Mouse (Mus musculus) liver, embryonic 16.5 days (tissue): ENCODE measurements around the gene Ebp. TPM values are rescaled to one million over a fixed set of nuclear protein-coding genes. Genes with fewer than 3 reads are reported as not detected.

Experiments used
- ATAC-seq: fragments of 200-750 bp; cut with Nextera tagmentation; 2 replicates; pipeline ENCODE4 v1.8.0; 2017; ENCODE audit warnings: low read depth, mild to moderate bottlenecking, moderate number of reproducible peaks, moderate library complexity
- H3K27ac ChIP-seq: fragments of 300-500 bp; sonication (generic); 2 replicates; pipeline ENCODE4 v1.5.1; 2014; ENCODE audit warnings: mild to moderate bottlenecking, low read length
- H3K27me3 ChIP-seq: fragments of 300-500 bp; sonication (generic); 2 replicates; pipeline ENCODE4 v1.6.1; 2014; ENCODE audit warnings: low read depth, low read length, mixed read lengths; ENCODE audit not compliant: control insufficient read depth, insufficient read depth
- H3K36me3 ChIP-seq: fragments of 300-500 bp; sonication (generic); 2 replicates; pipeline ENCODE4 v1.6.1; 2014; ENCODE audit warnings: mild to moderate bottlenecking; ENCODE audit not compliant: control insufficient read depth, insufficient read depth
- H3K4me1 ChIP-seq: fragments of 300-500 bp; sonication (generic); 2 replicates; pipeline ENCODE4 v1.6.1; 2014; ENCODE audit warnings: low read depth, low read length, mixed read lengths; ENCODE audit not compliant: control insufficient read depth
- H3K4me2 ChIP-seq: fragments of 300-500 bp; sonication (generic); 2 replicates; pipeline ENCODE4 v1.6.1; 2014; ENCODE audit warnings: low read depth, low read length, mixed read lengths
- H3K4me3 ChIP-seq: fragments of 300-500 bp; sonication (generic); 2 replicates; pipeline ENCODE4 v1.5.1; 2014; ENCODE audit warnings: low read depth, mild to moderate bottlenecking, low read length
- H3K9ac ChIP-seq: fragments of 300-500 bp; sonication (generic); 2 replicates; pipeline ENCODE4 v1.6.1; 2014; ENCODE audit warnings: low read depth, low read length
- H3K9me3 ChIP-seq: fragments of 300-500 bp; sonication (generic); replicated peaks from 2 replicates; pipeline ENCODE4 v1.6.1; 2016; ENCODE audit warnings: low read length; ENCODE audit not compliant: control insufficient read depth
- WGBS: fragments of 180-500 bp; shearing (Covaris S2); extraction: QIAGEN DNeasy Blood & Tissue Kit; methylation state at CpG from one replicate; pipeline ENCODE4 v1.1.7; 2014; ENCODE audit not compliant: insufficient replicate concordance; 5-methylcytosine and 5-hydroxymethylcytosine counted together
- polyA plus RNA-seq: library from polyadenylated mRNA; unstranded; fragments of >200 nt; fragmentation: Nextera tagmentation; extraction: Ambion mirVana; gene quantifications from 2 replicates; pipeline ENCODE4 v1.2.1, GENCODE M21; 2015

The Ebp gene
- polyA plus RNA-seq, 1 experiment from 2014 or later: 90.1 TPM

DNA sequence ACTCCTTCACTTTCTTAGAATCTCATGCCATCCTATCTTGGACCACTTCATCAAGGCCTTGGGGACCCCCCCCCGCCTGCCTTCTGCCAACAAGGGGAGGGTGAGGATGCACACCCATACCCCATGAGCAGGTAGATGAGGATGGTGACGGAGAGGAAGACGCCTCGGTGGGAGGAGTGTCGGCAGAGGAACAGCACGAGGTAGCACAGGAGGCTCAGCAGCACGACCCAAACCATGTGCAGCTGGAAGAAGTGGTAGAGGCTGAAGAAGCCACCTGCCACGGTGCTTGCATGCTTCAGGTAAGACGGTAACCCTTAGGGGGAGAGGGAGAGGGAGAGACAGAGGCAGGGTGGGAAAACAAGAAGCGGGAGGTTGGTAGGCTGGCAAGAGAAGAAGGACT is 10.8 kb upstream of the Ebp start:
- Histone ChIP-seq H3K27me3 (peaks cover 6% of the 10 kb centered on the region), H3K4me3 (no peak overlapping the region), H3K36me3 (no peaks in the 10 kb centered on the region), H3K4me2 (no peak overlapping the region), H3K9ac (no peak overlapping the region), H3K4me1 (no peaks in the 10 kb centered on the region; the same call in 1 of the 2 replicates), H3K9me3 (no peaks in the 10 kb centered on the region), H3K27ac (no peak overlapping the region)
- no peak for ATAC-seq
- WGBS: 61% methylated on average over 10 of the region's 10 CpGs

- Histone ChIP-seq H3K9me3 (no peaks in the 10 kb centered on the region), H3K4me1 (no peaks in the 10 kb centered on the region; the same call in 1 of the 2 replicates), H3K4me2 (no peak overlapping the region), H3K9ac (no peak overlapping the region), H3K36me3 (no peaks in the 10 kb centered on the region), H3K27me3 (peaks cover 6% of the 10 kb centered on the region), H3K27ac (no peak overlapping the region), H3K4me3 (no peak overlapping the region)
- WGBS: 72% methylated on average over 14 of the region's 14 CpGs
- ATAC-seq: no peak
Observed at GRCm38 (mm10) chrX:8203105-8203504, 9.8 kb upstream of the Ebp start.

GRCm38 (mm10) chrX:8192640-8193418 is 483 bp downstream of the Ebp start:
- WGBS: 14% methylated on average over 38 of the region's 38 CpGs
- peak; percentile 99 for ATAC-seq
- no peaks in the 10 kb centered on the region for H3K36me3 ChIP-seq
- H3K27ac ChIP-seq: peak overlapping the region; percentile 83
- no peaks in the 10 kb centered on the region for H3K9me3 ChIP-seq
- peak overlapping the region; percentile 88 for H3K4me2 ChIP-seq
- peak overlapping the region; percentile 75 for H3K4me3 ChIP-seq
- H3K4me1 ChIP-seq: peaks cover 2% of the 10 kb centered on the region
- no peaks in the 10 kb centered on the region for H3K27me3 ChIP-seq
- peak overlapping the region; percentile 80 for H3K9ac ChIP-seq

DNA sequence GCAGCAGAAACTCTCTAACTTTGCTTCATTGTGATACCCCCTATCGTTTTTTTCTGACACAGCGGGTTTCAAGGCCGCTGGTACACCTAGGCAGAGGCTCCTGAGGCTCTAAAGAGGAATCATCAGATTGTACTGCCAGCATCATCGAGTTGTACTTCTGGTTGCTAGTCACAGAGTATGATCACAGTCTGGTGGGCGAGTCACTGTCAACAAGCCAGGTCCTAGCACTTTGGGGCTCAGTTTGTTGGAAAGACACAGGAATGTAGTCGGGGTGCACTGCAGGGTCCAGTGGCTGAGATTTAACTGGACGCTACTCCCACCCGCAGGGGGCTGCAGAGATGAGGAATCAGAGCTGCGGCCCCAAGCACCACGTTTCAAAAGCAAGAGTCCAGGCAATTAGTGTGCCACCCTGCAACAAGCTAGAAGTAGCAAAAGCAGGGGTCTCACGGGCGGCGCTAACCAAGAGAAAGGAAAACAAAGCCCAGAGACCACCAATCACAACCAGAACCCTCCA is 1.1 kb downstream of the Ebp start:
- Histone ChIP-seq H3K27me3 (no peaks in the 10 kb centered on the region), H3K36me3 (no peaks in the 10 kb centered on the region), H3K4me3 (peak overlapping the region; percentile 75), H3K9ac (peak overlapping the region; percentile 80), H3K4me2 (peak overlapping the region; percentile 71), H3K4me1 (peaks cover 2% of the 10 kb centered on the region), H3K27ac (peak overlapping the region; percentile 70), H3K9me3 (no peaks in the 10 kb centered on the region)
- 11% methylated on average over 13 of the region's 13 CpGs for WGBS
- no peak; the same call in 1 of the 2 replicates for ATAC-seq

DNA sequence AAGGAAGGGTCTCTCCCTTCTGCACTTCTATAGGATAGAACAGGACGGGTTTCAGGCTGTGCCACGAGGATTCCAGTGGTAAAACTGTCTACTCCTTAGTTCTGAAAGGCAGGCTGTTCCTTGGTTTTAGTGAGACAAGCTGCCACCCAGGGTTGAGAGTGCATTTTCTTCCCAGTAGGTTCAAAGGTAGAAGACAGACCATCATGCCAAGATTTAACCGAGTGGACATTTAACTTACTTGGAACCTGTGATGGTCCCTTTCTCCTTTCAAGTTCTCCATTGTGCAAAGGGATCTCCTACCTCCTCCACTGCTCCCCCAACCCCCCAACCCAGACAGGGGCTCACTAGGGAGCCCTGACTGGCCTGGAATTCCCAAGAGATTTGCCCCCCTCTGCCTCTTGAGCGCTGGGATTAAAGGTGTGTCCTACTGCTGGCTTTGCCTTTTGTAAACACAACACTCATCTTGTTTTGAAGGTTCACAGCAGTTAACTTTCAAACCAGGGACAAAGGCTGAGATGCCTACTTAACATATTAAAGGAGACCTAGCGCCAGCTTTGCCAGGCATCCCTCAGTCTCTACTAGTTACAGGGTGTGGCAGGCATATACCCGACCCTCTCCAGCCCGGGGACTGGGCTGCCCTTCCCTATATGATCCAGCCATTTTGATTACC is 10.3 kb downstream of the Ebp start:
- Histone ChIP-seq H3K9me3 (no peaks in the 10 kb centered on the region), H3K27ac (no peak overlapping the region), H3K36me3 (no peaks in the 10 kb centered on the region), H3K9ac (no peak overlapping the region), H3K4me2 (no peak overlapping the region), H3K4me1 (no peaks in the 10 kb centered on the region), H3K27me3 (no peaks in the 10 kb centered on the region), H3K4me3 (no peak overlapping the region)
- 19% methylated on average over 7 of the region's 7 CpGs for WGBS
- ATAC-seq: no peak

GRCm38 (mm10) chrX:8179646-8180045 is 13.7 kb downstream of the Ebp start:
- Histone ChIP-seq H3K9me3 (no peaks in the 10 kb centered on the region), H3K4me2 (no peak overlapping the region), H3K27ac (no peak overlapping the region), H3K27me3 (no peaks in the 10 kb centered on the region), H3K4me3 (no peak overlapping the region), H3K36me3 (no peaks in the 10 kb centered on the region), H3K9ac (no peak overlapping the region), H3K4me1 (peaks cover 2% of the 10 kb centered on the region)
- no peak for ATAC-seq
- WGBS: 38% methylated on average over 5 of the region's 5 CpGs

DNA sequence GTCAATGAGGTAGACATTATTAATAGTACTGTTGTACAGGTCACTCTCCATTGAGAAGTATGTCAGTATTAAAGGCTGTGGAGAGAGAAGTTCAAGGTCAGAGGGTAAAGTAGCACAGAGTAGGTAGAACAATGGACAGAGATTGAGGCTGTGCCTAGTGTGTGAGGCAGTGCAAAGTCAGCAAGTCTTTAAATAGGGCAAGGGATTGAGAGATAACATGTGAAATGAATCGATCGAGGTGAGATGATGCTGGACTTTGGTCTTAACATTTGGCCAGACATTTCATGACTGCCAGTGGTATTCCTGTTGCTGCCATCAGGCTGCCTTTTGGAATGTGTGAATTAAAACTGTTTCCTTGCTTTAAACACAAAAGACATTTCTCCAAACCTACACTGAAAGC is 14.4 kb downstream of the Ebp start:
- ATAC-seq: no peak
- Histone ChIP-seq H3K27me3 (no peaks in the 10 kb centered on the region), H3K27ac (no peak overlapping the region), H3K9ac (no peak overlapping the region), H3K9me3 (no peaks in the 10 kb centered on the region), H3K4me1 (peaks cover 3% of the 10 kb centered on the region), H3K36me3 (no peaks in the 10 kb centered on the region), H3K4me2 (no peak overlapping the region), H3K4me3 (no peak overlapping the region)
- 85% methylated on average over 2 of the region's 2 CpGs for WGBS

- peak within 1 kb of the TSS; percentile 76 for H3K4me3 ChIP-seq
Observed at GRCm38 (mm10) chrX:8175504-8176385, 17.6 kb downstream of the Ebp start, which contains the start of gene Tbc1d25. Gene Tbc1d25, minus strand, starts transcription at chrX:8176181.

More at GRCm38 (mm10) chrX:8175504-8176385, 17.6 kb downstream of the Ebp start, which contains the start of gene Tbc1d25:
- Histone ChIP-seq H3K4me1 (peaks cover 3% of the 10 kb centered on the region), H3K4me2 (peak within 1 kb of the TSS; percentile 72), H3K9me3 (no peaks in the 10 kb centered on the region), H3K27ac (peak within 1 kb of the TSS; percentile 92), H3K27me3 (no peaks in the 10 kb centered on the region), H3K9ac (peak within 1 kb of the TSS; percentile 74), H3K36me3 (no peaks in the 10 kb centered on the region)
- WGBS: 11% methylated on average over 55 of the region's 56 CpGs
- ATAC-seq: peak; percentile 97
